Mouse (Mus musculus): ENCODE measurements around the gene Ube2l3. TPM values are rescaled to one million over a fixed set of nuclear protein-coding genes. Genes with fewer than 3 reads are reported as not detected.

The Ube2l3 gene
- polyA plus RNA-seq (2014; fragmentation: Nextera tagmentation; extraction: Ambion mirVana) = 317 and 319 TPM in 2 replicates

- ATAC-seq = no peak
- H3K27ac ChIP-seq (ENCODE audit: low read depth, low read length) = no peak within 1 kb of the TSS
- 79% methylated on average over 1 of the region's 1 CpGs for WGBS
Observed at GRCm38 (mm10) chr16:17202549-17202948, at the start of gene Ube2l3. Ube2l3 (minus strand) TSS chr16:17202649.

GRCm38 (mm10) chr16:17251539-17251938 lies 49.1 kb upstream of the Ube2l3 start:
- ATAC-seq (0 out of 2 replicates have a peak, but pooled peaks have one; percentile 30), DNase-seq (ENCODE audit: low spot score) (peak; percentile 76)
- 25% methylated on average over 3 of the region's 3 CpGs for WGBS
- H3K27me3 ChIP-seq (replicated peaks; ENCODE audit: control insufficient read depth, insufficient read depth, low read length) = no peaks in the 10 kb centered on the region
- H3K9ac ChIP-seq (ENCODE audit: low read length) = no peak overlapping the region
- no peaks in the 10 kb centered on the region for H3K9me3 ChIP-seq (replicated peaks; ENCODE audit: control insufficient read depth, low read length)
- H3K4me2 ChIP-seq (ENCODE audit: low read length) = no peak overlapping the region
- H3K4me1 ChIP-seq (ENCODE audit: control insufficient read depth, insufficient read depth, low read length) = peaks cover 36% of the 10 kb centered on the region
- H3K27ac ChIP-seq (ENCODE audit: low read depth, low read length) = no peak overlapping the region
- H3K4me3 ChIP-seq (ENCODE audit: low read depth, low read length) = no peak overlapping the region
- peaks cover 12% of the 10 kb centered on the region for H3K36me3 ChIP-seq (ENCODE audit: control insufficient read depth, insufficient read depth, low read length)

More at GRCm38 (mm10) chr16:17202549-17202948, at the start of gene Ube2l3:
- Histone ChIP-seq H3K9ac (ENCODE audit: low read length) (no peak within 1 kb of the TSS), H3K27me3 (replicated peaks; ENCODE audit: control insufficient read depth, insufficient read depth, low read length) (no peaks in the 10 kb centered on the region), H3K4me2 (ENCODE audit: low read length) (peak within 1 kb of the TSS; percentile 88), H3K36me3 (ENCODE audit: control insufficient read depth, insufficient read depth, low read length) (no peaks in the 10 kb centered on the region), H3K4me1 (ENCODE audit: control insufficient read depth, insufficient read depth, low read length) (peaks cover 14% of the 10 kb centered on the region), H3K4me3 (ENCODE audit: low read depth, low read length) (peak within 1 kb of the TSS; percentile 100), H3K9me3 (replicated peaks; ENCODE audit: control insufficient read depth, low read length) (no peaks in the 10 kb centered on the region)
- no peak for DNase-seq (ENCODE audit: low spot score)

- H3K36me3 ChIP-seq (ENCODE audit: control insufficient read depth, insufficient read depth, low read length) = no peaks in the 10 kb centered on the region
- no peaks in the 10 kb centered on the region for H3K9me3 ChIP-seq (replicated peaks; ENCODE audit: control insufficient read depth, low read length)
- WGBS = 84% methylated on average over 6 of the region's 6 CpGs
- H3K4me3 ChIP-seq (ENCODE audit: low read depth, low read length) = no peak overlapping the region
- H3K4me2 ChIP-seq (ENCODE audit: low read length) = no peak overlapping the region
- H3K27me3 ChIP-seq (replicated peaks; ENCODE audit: control insufficient read depth, insufficient read depth, low read length) = no peaks in the 10 kb centered on the region
- peaks cover 35% of the 10 kb centered on the region for H3K4me1 ChIP-seq (ENCODE audit: control insufficient read depth, insufficient read depth, low read length)
- no peak for ATAC-seq
- H3K9ac ChIP-seq (ENCODE audit: low read length) = no peak overlapping the region
- DNase-seq (ENCODE audit: low spot score) = no peak
- H3K27ac ChIP-seq (ENCODE audit: low read depth, low read length) = no peak overlapping the region
Observed at GRCm38 (mm10) chr16:17249135-17249534, 46.7 kb upstream of the Ube2l3 start.

- H3K9ac ChIP-seq (ENCODE audit: low read length) = no peak overlapping the region
- H3K4me2 ChIP-seq (ENCODE audit: low read length) = no peak overlapping the region
- H3K27ac ChIP-seq (ENCODE audit: low read depth, low read length) = no peak overlapping the region
- H3K9me3 ChIP-seq (replicated peaks; ENCODE audit: control insufficient read depth, low read length) = no peaks in the 10 kb centered on the region
- no peak for DNase-seq (ENCODE audit: low spot score)
- no peaks in the 10 kb centered on the region for H3K27me3 ChIP-seq (replicated peaks; ENCODE audit: control insufficient read depth, insufficient read depth, low read length)
- ATAC-seq = no peak
- peaks cover 21% of the 10 kb centered on the region for H3K4me1 ChIP-seq (ENCODE audit: control insufficient read depth, insufficient read depth, low read length)
- H3K36me3 ChIP-seq (ENCODE audit: control insufficient read depth, insufficient read depth, low read length) = no peaks in the 10 kb centered on the region
- 63% methylated on average over 4 of the region's 4 CpGs for WGBS
- H3K4me3 ChIP-seq (ENCODE audit: low read depth, low read length) = no peak overlapping the region
Observed at GRCm38 (mm10) chr16:17247727-17248126, 45.3 kb upstream of the Ube2l3 start.

GRCm38 (mm10) chr16:17244996-17245395 lies 42.5 kb upstream of the Ube2l3 start:
- ATAC-seq = no peak
- H3K9ac ChIP-seq (ENCODE audit: low read length) = no peak overlapping the region
- no peak overlapping the region for H3K27ac ChIP-seq (ENCODE audit: low read depth, low read length)
- DNase-seq (ENCODE audit: low spot score) = no peak
- H3K27me3 ChIP-seq (replicated peaks; ENCODE audit: control insufficient read depth, insufficient read depth, low read length) = no peaks in the 10 kb centered on the region
- no peak overlapping the region for H3K4me3 ChIP-seq (ENCODE audit: low read depth, low read length)
- peaks cover 3% of the 10 kb centered on the region; the same call in 1 of the 2 replicates for H3K4me1 ChIP-seq (ENCODE audit: control insufficient read depth, insufficient read depth, low read length)
- no peak overlapping the region for H3K4me2 ChIP-seq (ENCODE audit: low read length)
- H3K9me3 ChIP-seq (replicated peaks; ENCODE audit: control insufficient read depth, low read length) = no peaks in the 10 kb centered on the region
- H3K36me3 ChIP-seq (ENCODE audit: control insufficient read depth, insufficient read depth, low read length) = no peaks in the 10 kb centered on the region
- 81% methylated on average over 1 of the region's 1 CpGs for whole genome bisulfite sequencing

GRCm38 (mm10) chr16:17243731-17244130 lies 41.3 kb upstream of the Ube2l3 start:
- Histone ChIP-seq H3K27me3 (replicated peaks; ENCODE audit: control insufficient read depth, insufficient read depth, low read length) (no peaks in the 10 kb centered on the region), H3K9ac (ENCODE audit: low read length) (no peak overlapping the region), H3K4me3 (ENCODE audit: low read depth, low read length) (no peak overlapping the region), H3K4me1 (ENCODE audit: control insufficient read depth, insufficient read depth, low read length) (peaks cover 3% of the 10 kb centered on the region; the same call in 1 of the 2 replicates), H3K4me2 (ENCODE audit: low read length) (no peak overlapping the region), H3K36me3 (ENCODE audit: control insufficient read depth, insufficient read depth, low read length) (no peaks in the 10 kb centered on the region), H3K9me3 (replicated peaks; ENCODE audit: control insufficient read depth, low read length) (no peaks in the 10 kb centered on the region), H3K27ac (ENCODE audit: low read depth, low read length) (no peak overlapping the region)
- ATAC-seq (no peak), DNase-seq (ENCODE audit: low spot score) (no peak)
- WGBS = 74% methylated on average over 1 of the region's 1 CpGs

GRCm38 (mm10) chr16:17239409-17239808 lies 37.0 kb upstream of the Ube2l3 start:
- peaks cover 16% of the 10 kb centered on the region for H3K4me1 ChIP-seq (ENCODE audit: control insufficient read depth, insufficient read depth, low read length)
- 89% methylated on average over 2 of the region's 2 CpGs for WGBS
- no peak overlapping the region for H3K4me3 ChIP-seq (ENCODE audit: low read depth, low read length)
- no peak overlapping the region for H3K4me2 ChIP-seq (ENCODE audit: low read length)
- H3K36me3 ChIP-seq (ENCODE audit: control insufficient read depth, insufficient read depth, low read length) = no peaks in the 10 kb centered on the region
- DNase-seq (ENCODE audit: low spot score) = no peak
- no peak overlapping the region for H3K9ac ChIP-seq (ENCODE audit: low read length)
- H3K9me3 ChIP-seq (replicated peaks; ENCODE audit: control insufficient read depth, low read length) = no peaks in the 10 kb centered on the region
- no peak for ATAC-seq
- no peak overlapping the region for H3K27ac ChIP-seq (ENCODE audit: low read depth, low read length)
- H3K27me3 ChIP-seq (replicated peaks; ENCODE audit: control insufficient read depth, insufficient read depth, low read length) = no peaks in the 10 kb centered on the region

GRCm38 (mm10) chr16:17237634-17238033 lies 35.2 kb upstream of the Ube2l3 start:
- Histone ChIP-seq H3K27ac (ENCODE audit: low read depth, low read length) (no peak overlapping the region), H3K4me1 (ENCODE audit: control insufficient read depth, insufficient read depth, low read length) (peaks cover 18% of the 10 kb centered on the region), H3K27me3 (replicated peaks; ENCODE audit: control insufficient read depth, insufficient read depth, low read length) (no peaks in the 10 kb centered on the region), H3K4me2 (ENCODE audit: low read length) (no peak overlapping the region), H3K36me3 (ENCODE audit: control insufficient read depth, insufficient read depth, low read length) (no peaks in the 10 kb centered on the region), H3K9me3 (replicated peaks; ENCODE audit: control insufficient read depth, low read length) (no peaks in the 10 kb centered on the region), H3K9ac (ENCODE audit: low read length) (no peak overlapping the region), H3K4me3 (ENCODE audit: low read depth, low read length) (no peak overlapping the region)
- 85% methylated on average over 3 of the region's 3 CpGs for WGBS
- ATAC-seq (no peak), DNase-seq (ENCODE audit: low spot score) (no peak)

- H3K4me2 ChIP-seq (ENCODE audit: low read length) = peak overlapping the region; percentile 84
- H3K27me3 ChIP-seq (replicated peaks; ENCODE audit: control insufficient read depth, insufficient read depth, low read length) = no peaks in the 10 kb centered on the region
- H3K4me1 ChIP-seq (ENCODE audit: control insufficient read depth, insufficient read depth, low read length) = peaks cover 18% of the 10 kb centered on the region
- peak overlapping the region; percentile 90 for H3K4me3 ChIP-seq (ENCODE audit: low read depth, low read length)
- 48% methylated on average over 9 of the region's 9 CpGs for WGBS
- peak overlapping the region; percentile 96 for H3K9ac ChIP-seq (ENCODE audit: low read length)
- H3K9me3 ChIP-seq (replicated peaks; ENCODE audit: control insufficient read depth, low read length) = no peaks in the 10 kb centered on the region
- peak; percentile 23 for DNase-seq (ENCODE audit: low spot score)
- no peak for ATAC-seq
- H3K36me3 ChIP-seq (ENCODE audit: control insufficient read depth, insufficient read depth, low read length) = no peaks in the 10 kb centered on the region
- peak overlapping the region; percentile 94; the same call in 1 of the 2 replicates for H3K27ac ChIP-seq (ENCODE audit: low read depth, low read length)
Observed at GRCm38 (mm10) chr16:17234916-17235665, 32.6 kb upstream of the Ube2l3 start.
